Mouse (Mus musculus) c-Kit-negative CD71-positive TER-119-positive erythroid progenitor cells, embryonic 14.5 days (primary cell): Measurements from ENCODE around the gene Il3.

Source experiments
- DNase-seq: peaks from one replicate; pipeline ENCODE4 v3.0.0-alpha.2; 2013; ENCODE audit warnings: low read depth, low spot score

Il3 gene

GRCm38 (mm10) chr11:54217384-54217783 lies 49.7 kb downstream of the Il3 start:
- DNase-seq: no peak

GRCm38 (mm10) chr11:54216091-54216490 lies 51.0 kb downstream of the Il3 start:
- no peak for DNase-seq
